Mouse (Mus musculus) urinary bladder, postnatal 4 days (tissue): Measurements from ENCODE around the gene Polr3gl.
A peak's percentile ranks its signal among the peaks of the same experiment; 100 is the strongest.
"Not testable (repeated sequence)": the region's sequence is repeated elsewhere in the genome, so short reads cannot be mapped to it uniquely, and the experiment has no call there.

ENCODE experiments used
- DNase-seq, 2 experiments: peaks; one replicate each; pipeline ENCODE4 v3.0.0; 2021 to 2022; ENCODE audit warnings: low spot score in 2 of 2

Polr3gl gene

GRCm38 (mm10) chr3:96593790-96594560 is at the start of gene Polr3gl:
TSS of gene Polr3gl (minus strand) at chr3:96594181.
- DNase-seq: peak; percentile 89 to 94

GRCm38 (mm10) chr3:96639219-96639618 is 45.2 kb upstream of the Polr3gl start:
- no peak for DNase-seq

- DNase-seq: no peak
Observed at GRCm38 (mm10) chr3:96636448-96636847, 42.5 kb upstream of the Polr3gl start.

GRCm38 (mm10) chr3:96635906-96636305 is 41.9 kb upstream of the Polr3gl start:
- DNase-seq: no peak

GRCm38 (mm10) chr3:96634928-96635879 is 41.2 kb upstream of the Polr3gl start, which contains the start of the genes Pex11b and Gm42957:
TSS of gene Pex11b (plus strand) at chr3:96635376.
TSS of gene Gm42957 (plus strand) at chr3:96635474.
- peak; percentile 89 to 90 for DNase-seq

- DNase-seq: no peak
Observed at GRCm38 (mm10) chr3:96634015-96634414, 40.0 kb upstream of the Polr3gl start.

GRCm38 (mm10) chr3:96632058-96632457 is 38.1 kb upstream of the Polr3gl start:
- DNase-seq: no peak

- DNase-seq: peak; percentile 93 to 94
Observed at GRCm38 (mm10) chr3:96629729-96630600, 36.0 kb upstream of the Polr3gl start, which contains the start of gene Rbm8a. TSS of gene Rbm8a (plus strand) at chr3:96629933.

GRCm38 (mm10) chr3:96623201-96623600 is 29.2 kb upstream of the Polr3gl start:
- DNase-seq: no peak

- DNase-seq: no peak
Observed at GRCm38 (mm10) chr3:96617941-96618340, 24.0 kb upstream of the Polr3gl start.

GRCm38 (mm10) chr3:96606618-96607017 is 12.6 kb upstream of the Polr3gl start:
- no peak for DNase-seq

- not testable (repeated sequence) for DNase-seq
Observed at GRCm38 (mm10) chr3:96606007-96606406, 12.0 kb upstream of the Polr3gl start.

- DNase-seq: no peak
Observed at GRCm38 (mm10) chr3:96603311-96603710, 9.3 kb upstream of the Polr3gl start.

GRCm38 (mm10) chr3:96602704-96603084 is 8.7 kb upstream of the Polr3gl start:
- no peak for DNase-seq

GRCm38 (mm10) chr3:96601941-96602703 is 8.1 kb upstream of the Polr3gl start:
- peak in 1 of 2 experiments; percentile 48 for DNase-seq

GRCm38 (mm10) chr3:96601251-96601787 is 7.3 kb upstream of the Polr3gl start:
- peak; percentile 74 to 75 for DNase-seq

- peak; percentile 91 to 92 for DNase-seq
Observed at GRCm38 (mm10) chr3:96600639-96601250, 6.8 kb upstream of the Polr3gl start, which contains the start of gene Lix1l. TSS of gene Lix1l (plus strand) at chr3:96601149.

- DNase-seq: no peak
Observed at GRCm38 (mm10) chr3:96599411-96599810, 5.4 kb upstream of the Polr3gl start.

- DNase-seq: no peak
Observed at GRCm38 (mm10) chr3:96599069-96599393, 5.0 kb upstream of the Polr3gl start.
